Mouse (Mus musculus): ENCODE results near the gene Slc6a19. TPM values are rescaled to one million over a fixed set of nuclear protein-coding genes. Genes with fewer than 3 reads are reported as not detected.
"Not testable (repeated sequence)": the region's sequence is repeated elsewhere in the genome, so short reads cannot be mapped to it uniquely, and the experiment has no call there.

The Slc6a19 gene
- total RNA-seq, 1 experiment from 2014 or later = 0.37 TPM

GRCm38 (mm10) chr13:73713204-73713603, 8.5 kb upstream of the Slc6a19 start:
- no peak for DNase-seq

GRCm38 (mm10) chr13:73712228-73712627, 7.6 kb upstream of the Slc6a19 start:
- DNase-seq = no peak

GRCm38 (mm10) chr13:73711803-73712202, 7.1 kb upstream of the Slc6a19 start:
- no peak for DNase-seq

- no peak for DNase-seq
Measured at GRCm38 (mm10) chr13:73711221-73711620, 6.6 kb upstream of the Slc6a19 start.

GRCm38 (mm10) chr13:73709491-73709890, 4.8 kb upstream of the Slc6a19 start:
- no peak for DNase-seq

- DNase-seq = not testable (repeated sequence)
Measured at GRCm38 (mm10) chr13:73703486-73703885, 1.2 kb downstream of the Slc6a19 start.

- DNase-seq = no peak
Measured at GRCm38 (mm10) chr13:73702776-73703175, 1.9 kb downstream of the Slc6a19 start.

GRCm38 (mm10) chr13:73701161-73701883, 3.3 kb downstream of the Slc6a19 start:
- DNase-seq = peak; percentile 58

GRCm38 (mm10) chr13:73700554-73700953, 4.1 kb downstream of the Slc6a19 start:
- no peak for DNase-seq

GRCm38 (mm10) chr13:73699714-73700113, 5.0 kb downstream of the Slc6a19 start:
- peak; percentile 50 for DNase-seq

GRCm38 (mm10) chr13:73696529-73696928, 8.1 kb downstream of the Slc6a19 start:
- DNase-seq = no peak

- DNase-seq = no peak
Measured at GRCm38 (mm10) chr13:73694972-73695371, 9.7 kb downstream of the Slc6a19 start.

- no peak for DNase-seq
Measured at GRCm38 (mm10) chr13:73693333-73693732, 11.3 kb downstream of the Slc6a19 start.

- peak; percentile 84 for DNase-seq
Measured at GRCm38 (mm10) chr13:73692249-73692868, 12.3 kb downstream of the Slc6a19 start.

- DNase-seq = no peak
Measured at GRCm38 (mm10) chr13:73688934-73689333, 15.7 kb downstream of the Slc6a19 start.

GRCm38 (mm10) chr13:73687601-73688000, 17.1 kb downstream of the Slc6a19 start:
- DNase-seq = no peak

- no peak for DNase-seq
Measured at GRCm38 (mm10) chr13:73685502-73685901, 19.2 kb downstream of the Slc6a19 start.

GRCm38 (mm10) chr13:73684412-73684811, 20.3 kb downstream of the Slc6a19 start:
- DNase-seq = no peak

- peak; percentile 63 for DNase-seq
Measured at GRCm38 (mm10) chr13:73683682-73684081, 21.0 kb downstream of the Slc6a19 start.

- no peak for DNase-seq
Measured at GRCm38 (mm10) chr13:73682226-73682625, 22.4 kb downstream of the Slc6a19 start.

GRCm38 (mm10) chr13:73680394-73680793, 24.3 kb downstream of the Slc6a19 start:
- DNase-seq = peak; percentile 37

- DNase-seq = no peak
Measured at GRCm38 (mm10) chr13:73679311-73679710, 25.4 kb downstream of the Slc6a19 start.

GRCm38 (mm10) chr13:73677853-73678252, 26.8 kb downstream of the Slc6a19 start, which contains the start of gene Slc6a18:
Slc6a18 (minus strand) TSS chr13:73678023.
- no peak for DNase-seq

- DNase-seq = no peak
Measured at GRCm38 (mm10) chr13:73675161-73675560, 29.5 kb downstream of the Slc6a19 start.

All from adrenal gland, postnatal 14 days (tissue).